Mouse (Mus musculus) brain, adult 2 months (tissue): ENCODE measurements around the gene Il11ra1.
"Not testable (repeated sequence)": the region's sequence is repeated elsewhere in the genome, so short reads cannot be mapped to it uniquely, and the experiment has no call there.

Experiments used
- DNase-seq: peaks from one replicate; pipeline ENCODE4 v3.0.0; 2011; ENCODE audit warnings: low read depth, low spot score

Il11ra1 gene

GRCm38 (mm10) chr4:41679291-41679690 is 20.5 kb upstream of the Il11ra1 start:
- no peak for DNase-seq

- peak; percentile 87 for DNase-seq
Measured at GRCm38 (mm10) chr4:41681176-41681575, 18.6 kb upstream of the Il11ra1 start.

DNA sequence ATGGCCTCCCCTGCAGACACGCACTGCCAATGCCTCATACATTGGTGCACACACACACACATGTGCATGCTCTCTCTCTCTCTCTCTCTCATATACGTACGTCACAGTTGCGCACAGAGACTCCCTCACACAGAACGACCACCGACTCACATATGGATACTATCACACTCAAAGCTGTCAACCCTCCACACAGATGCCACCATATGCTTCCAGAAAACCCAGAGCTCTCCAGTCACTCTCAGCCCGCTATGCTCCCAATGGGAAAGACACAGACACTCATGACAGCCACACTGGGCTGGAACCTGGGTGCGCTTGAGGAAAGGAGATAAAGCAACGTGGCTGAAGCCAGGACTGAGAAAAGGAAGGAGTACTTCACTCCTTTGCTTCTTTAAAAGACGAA is 17.8 kb upstream of the Il11ra1 start:
- peak; percentile 29 for DNase-seq

- no peak for DNase-seq
Measured at GRCm38 (mm10) chr4:41682789-41683188, 17.0 kb upstream of the Il11ra1 start.

DNA sequence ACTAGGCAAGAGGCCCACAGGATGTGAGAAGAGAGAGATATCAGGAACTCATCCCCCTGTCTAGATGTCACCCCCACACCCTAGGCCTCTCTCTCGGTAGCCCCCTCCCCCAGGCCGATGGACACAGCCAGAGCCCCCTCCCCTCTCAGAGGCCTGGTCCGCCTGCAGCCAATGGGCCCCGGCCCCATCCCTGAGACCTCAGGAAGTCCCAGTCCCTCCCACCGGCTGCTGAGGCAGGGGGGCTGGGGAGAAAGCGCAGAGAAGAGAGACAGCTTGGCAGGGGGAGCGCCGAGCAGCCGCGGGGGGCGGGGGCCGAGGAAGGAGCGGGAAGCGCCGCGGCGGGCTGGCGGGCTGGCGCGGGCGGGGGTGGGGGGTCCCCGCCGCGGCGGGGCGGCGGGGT is 16.5 kb upstream of the Il11ra1 start:
- not testable (repeated sequence) for DNase-seq

DNA sequence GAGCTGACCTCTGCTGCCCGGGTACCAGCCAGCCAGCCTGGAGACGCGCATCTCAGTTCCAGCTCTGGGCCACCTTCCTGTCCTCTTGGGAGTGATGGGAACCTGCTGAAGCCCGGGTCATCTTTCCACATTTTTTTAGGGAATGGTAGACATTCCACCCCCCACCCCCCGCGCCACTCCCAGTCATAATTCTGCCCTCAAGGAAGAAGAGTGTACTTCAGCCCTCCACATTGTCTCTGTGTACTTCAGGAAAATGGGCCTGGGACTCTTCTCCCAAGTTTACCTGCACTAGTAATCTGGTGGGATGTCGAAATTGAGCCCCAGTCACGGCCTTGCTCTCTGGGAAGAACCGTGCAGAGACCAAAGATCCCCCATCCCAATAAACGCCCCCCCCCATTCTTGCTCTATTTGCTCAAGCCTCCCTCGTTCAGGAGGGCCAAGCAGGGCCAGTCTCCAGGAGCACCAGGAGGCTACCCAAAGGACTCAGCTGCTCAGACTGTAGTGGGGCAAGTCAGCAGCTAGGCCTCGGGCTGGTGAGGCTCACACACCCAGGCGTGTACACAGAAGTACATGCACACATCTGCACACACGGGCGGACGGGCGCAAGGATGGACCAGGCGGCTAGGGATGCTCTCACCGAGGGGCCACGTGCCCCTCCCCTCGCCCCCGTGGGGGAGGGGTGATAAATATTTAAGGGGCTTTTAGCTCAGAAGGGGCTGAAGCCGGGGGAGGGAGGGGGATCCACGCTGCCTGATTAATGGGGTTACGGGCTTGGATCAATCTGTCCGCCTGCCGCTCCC is 15.5 kb upstream of the Il11ra1 start:
- not testable (repeated sequence) for DNase-seq

DNA sequence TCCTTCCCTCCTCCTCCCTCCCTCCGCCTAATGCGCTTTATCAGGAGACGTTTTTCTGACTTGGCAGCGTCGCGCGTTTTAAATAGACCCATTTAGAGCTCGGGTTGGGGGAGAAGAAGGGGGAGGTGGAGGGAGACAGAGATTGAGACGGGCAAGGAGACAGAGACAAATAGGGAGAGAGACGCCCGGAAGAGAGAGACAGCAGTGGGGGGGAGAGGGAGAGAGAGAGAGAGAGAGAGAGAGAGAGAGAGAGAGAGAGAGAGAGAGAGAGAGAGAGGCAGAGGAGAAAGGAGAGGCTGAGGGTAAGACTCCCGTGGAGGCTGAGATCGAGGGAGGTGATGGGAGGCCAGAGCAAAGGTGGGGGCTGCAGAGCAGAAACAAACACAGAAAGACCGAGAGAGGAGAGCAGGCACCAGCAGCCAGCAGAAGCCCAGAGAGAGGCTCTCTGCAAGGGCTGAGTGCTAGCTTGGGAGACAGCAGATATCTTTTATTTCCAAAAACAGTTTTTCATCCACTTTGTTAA is 14.8 kb upstream of the Il11ra1 start:
- not testable (repeated sequence) for DNase-seq

DNA sequence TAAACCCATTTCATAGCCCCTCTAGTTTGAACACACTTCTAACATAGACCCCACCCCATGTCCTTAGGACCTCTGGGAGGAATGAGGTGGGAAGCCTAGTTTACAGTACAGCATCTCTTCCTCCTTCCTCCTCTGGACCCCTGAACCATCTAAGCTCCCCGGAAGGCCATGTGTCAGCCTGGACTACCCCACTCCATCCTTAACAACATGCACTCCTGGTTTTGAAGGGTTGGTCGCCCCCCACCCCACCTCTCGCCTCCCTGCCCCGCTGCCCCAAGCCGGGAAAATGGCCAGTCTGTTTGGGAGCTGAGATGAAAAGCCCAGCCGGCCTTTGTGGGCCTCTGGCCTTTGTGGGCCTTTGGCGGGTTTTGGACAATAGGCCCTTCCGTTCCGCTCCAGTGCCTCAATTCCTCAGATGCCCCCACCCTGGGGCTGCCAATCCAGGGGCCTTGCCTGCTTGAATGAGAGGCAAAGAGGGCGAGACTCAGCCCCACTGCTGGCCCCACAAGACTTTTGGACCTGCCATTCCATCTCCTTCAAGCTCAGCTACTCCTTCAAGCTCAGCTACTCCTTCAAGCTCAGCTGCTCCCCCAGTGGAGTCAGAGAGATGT is 13.8 kb upstream of the Il11ra1 start:
- not testable (repeated sequence) for DNase-seq

- DNase-seq, result peak; percentile 40
Measured at GRCm38 (mm10) chr4:41688562-41688961, 11.2 kb upstream of the Il11ra1 start.

DNA sequence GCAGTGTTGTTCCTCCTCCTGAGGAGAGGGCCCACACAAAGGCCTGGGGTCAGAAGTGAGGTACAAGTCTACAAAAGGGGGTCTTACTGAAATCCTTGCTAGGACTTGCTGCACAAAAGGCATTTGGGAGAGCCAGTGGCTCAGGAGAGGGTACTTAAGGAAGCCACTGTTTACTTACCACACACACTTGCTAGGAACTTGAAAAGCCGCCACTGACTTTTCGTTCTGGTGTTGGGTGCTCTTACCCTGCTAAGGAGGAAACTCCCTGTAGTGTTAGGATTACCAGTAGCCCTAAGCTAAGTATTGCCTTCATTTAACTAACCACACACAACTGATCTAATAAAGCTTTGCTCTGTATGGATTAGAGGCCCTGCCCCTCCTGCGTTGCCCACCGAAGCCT is 9.8 kb upstream of the Il11ra1 start:
- not testable (repeated sequence) for DNase-seq

- not testable (repeated sequence) for DNase-seq
Measured at GRCm38 (mm10) chr4:41693511-41693910, 6.3 kb upstream of the Il11ra1 start.

DNA sequence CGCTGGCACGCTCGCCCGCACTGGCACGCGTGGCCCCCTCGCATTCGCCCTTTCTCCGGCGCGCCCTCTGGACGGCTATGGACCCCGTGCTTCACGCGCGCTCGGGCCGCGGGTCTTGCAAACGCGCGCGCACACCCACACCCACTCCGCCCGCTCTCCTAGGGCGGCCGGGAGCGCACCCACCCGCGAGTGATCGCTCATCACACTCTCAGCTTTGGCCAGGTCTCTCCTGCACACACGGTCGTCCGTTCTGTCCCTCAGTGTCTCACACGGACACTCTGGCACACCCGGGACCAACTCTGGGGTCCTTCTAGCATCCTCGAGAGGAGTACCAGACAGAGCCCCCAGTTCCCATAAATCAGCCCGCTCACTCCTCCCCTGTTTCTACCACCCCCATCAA is 4.0 kb upstream of the Il11ra1 start:
- DNase-seq, result not testable (repeated sequence)

DNA sequence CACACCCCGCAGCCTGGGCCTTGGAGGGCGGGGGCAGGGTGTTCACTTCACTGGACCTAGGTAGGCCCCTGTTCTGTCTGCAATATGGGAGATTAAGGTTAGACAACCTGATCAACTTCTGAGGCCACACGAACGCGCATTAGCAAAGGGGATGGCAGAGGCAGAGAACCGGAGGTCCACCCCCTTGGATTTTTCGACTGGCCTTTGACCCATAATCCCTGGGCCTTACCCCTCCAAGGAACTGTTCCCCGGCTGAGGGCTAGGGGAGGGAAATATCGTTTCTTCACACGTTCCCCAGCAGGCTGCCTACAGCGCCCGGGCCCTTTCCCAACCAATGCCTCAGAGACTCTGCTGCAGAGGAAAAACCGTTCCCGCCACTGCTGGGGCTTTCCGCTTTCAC is 3.3 kb upstream of the Il11ra1 start:
- not testable (repeated sequence) for DNase-seq

DNA sequence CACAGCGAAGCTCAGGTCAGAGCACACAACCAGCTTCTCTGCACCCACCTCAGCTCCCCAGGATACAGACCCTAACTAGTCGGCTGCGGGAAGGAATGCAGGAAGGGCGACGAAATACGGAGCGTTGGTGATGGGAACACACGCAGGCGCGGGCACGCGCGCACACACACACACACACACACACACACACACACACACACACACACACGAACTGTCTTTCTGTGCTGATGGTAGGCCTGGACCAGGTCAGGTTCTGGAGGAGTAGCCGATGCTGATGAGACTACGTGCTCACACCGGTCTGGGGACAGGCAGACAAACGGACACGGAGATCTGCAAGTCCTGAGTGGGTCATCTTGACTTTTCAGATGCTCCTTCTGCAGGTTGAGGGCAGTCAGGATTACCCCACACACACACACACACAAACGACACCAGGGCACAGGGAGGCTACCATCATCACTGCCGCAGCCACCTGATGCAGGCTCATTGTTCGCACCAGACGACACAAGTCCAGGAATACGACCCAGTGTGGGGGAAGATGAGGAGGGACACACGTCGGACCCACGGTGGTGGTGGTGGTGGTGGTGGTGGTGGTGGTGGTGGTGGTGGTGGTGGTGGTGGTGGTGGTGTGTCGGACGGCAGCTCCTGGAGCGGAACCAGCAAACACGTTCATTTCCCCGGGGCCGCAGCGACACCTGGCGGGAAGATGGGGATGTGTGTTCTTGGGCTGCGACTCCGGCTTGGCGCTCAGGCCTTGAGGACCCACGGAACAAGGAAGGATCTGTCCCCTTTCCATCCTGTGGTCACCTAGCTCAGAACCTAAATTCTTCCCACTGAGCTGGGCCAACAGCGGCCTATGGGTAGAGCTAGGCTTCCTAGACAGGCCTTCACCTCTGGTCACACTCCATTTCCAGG is 2.6 kb upstream of the Il11ra1 start, which contains the start of gene Cntfr:
Gene Cntfr (minus strand): TSS at position 160 of the 912 bp plus-strand sequence.
- DNase-seq, result peak; percentile 87

DNA sequence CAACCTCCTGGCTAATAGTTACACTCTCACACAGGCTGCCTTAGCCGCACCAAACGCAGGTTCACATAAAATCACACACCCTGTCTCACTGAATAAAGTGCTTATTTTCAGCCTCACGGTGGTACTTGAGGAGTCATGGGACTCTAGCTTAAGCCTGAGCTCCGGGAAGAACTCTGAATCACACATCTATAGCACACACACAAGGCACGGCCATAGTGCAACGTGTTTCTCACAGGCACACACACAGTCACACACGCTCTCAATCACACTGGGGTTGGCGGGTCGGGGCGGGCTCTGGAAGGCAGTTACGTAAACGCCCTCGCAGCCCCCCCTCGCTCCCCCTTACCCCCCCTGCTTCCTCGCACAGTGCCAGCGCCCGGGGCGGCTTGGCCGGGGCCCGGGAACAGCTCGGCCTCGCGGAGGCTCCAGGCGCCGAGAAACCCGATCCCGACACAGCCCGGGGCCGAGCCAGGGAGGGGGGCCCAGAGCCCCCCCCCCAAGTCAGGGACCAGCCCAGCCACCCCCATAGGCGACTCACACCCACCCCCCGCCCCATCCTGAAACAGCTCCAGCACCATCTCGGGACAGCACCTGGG is 1.3 kb upstream of the Il11ra1 start:
- DNase-seq, result not testable (repeated sequence)

DNA sequence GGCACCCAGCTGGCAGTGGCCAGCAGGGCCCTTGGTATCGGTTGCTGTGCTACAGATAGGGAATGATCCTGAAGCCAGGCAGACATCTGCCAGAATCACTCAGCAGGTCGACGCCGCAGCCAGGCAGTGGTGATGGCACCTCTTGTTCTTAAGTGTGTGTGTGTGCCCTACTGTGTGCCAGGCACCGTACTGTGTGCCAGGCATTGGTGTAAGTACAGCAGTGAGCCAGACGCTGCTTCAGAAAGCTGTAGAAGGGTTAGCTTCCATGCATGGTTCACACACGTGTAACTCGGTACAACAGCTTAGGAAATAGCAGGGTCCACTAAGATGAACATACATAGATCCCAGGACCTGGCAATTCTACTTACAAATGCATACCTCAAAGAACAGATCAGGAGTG is 435 bp downstream of the Il11ra1 start:
- not testable (repeated sequence) for DNase-seq

DNA sequence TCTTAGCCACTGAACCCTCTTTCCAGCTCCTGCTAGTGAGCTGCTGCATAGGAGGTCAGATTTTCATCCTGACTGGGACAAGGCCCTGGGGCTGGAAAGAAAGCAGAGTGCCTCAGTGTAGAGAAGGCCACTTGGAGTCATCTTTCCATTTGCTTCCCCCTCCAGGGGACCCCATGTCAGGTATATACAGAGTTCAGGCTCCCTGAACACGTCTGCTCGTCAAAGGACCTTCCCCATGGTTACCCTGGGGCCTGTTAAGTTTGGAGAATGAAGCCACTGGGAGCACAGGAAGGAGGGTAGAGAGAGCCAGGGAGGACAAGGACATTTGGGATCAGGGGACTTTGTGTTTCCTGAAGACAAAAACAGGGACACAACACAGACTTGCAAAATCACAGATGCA is 2.4 kb downstream of the Il11ra1 start:
- DNase-seq, result not testable (repeated sequence)

DNA sequence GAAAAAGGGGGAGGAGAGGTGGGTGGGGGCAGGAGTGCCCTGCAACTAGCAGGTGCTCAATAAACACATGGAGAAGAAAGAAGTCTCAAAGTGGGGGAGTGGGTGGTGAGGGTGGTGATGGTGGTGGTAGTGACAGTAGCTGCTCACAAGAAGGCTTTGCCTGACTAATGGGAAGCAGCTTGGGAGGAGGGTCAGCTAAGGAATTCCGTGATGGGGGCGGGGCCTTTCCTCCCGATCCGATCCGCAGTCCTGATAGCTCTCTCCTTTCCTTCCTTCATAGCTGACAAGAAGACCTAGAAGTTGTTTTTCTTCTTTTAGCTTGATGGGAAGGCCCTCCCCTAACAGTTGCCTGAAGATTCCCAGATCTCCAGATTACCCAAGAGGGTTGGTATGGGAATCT is 4.9 kb downstream of the Il11ra1 start:
- no peak for DNase-seq

DNA sequence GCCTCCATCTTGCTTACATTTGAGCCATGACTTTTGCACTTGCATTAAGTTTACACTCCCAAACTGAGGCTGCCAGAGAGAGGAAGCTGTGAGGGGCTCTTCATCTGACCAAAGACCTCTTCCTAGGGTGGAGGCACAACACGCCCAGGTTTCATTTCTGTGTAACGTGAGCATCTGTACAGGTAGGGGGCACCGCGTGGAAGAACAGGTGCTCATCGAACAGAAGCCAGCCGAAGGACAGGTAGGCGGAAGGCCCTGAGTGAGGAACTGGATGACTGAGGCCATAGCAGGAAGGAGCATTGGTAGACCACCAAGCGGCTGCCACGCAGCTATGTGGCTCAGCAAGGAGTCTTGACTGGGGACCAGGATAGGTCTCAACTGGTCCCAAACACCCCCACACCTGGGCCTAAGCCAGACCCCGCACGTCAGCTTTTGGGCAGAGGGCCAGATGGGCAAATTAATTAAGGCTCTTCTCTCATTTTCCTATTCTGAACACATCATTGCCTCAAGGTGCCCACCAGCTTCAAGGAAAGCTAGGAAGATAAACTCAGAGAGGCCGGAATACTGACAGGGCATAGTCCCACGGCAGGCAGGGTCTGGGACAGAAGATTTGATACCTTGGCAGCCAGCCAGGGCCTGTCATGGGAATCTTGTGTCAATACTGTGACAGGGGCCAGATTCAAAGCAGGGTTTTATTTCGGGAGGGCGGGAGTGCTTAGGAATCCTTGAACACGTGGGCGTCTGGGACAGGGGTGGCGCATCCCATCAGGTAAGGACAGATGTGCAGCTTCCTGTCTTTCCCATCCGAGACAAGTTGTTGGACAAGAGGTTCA is 6.3 kb downstream of the Il11ra1 start:
- DNase-seq, result no peak

GRCm38 (mm10) chr4:41707011-41707535 is 7.3 kb downstream of the Il11ra1 start:
- peak; percentile 94 for DNase-seq
